Mouse (Mus musculus) hindbrain, embryonic 11.5 days (tissue): Measurements from ENCODE around the gene Uox. TPM values are rescaled to one million over a fixed set of nuclear protein-coding genes. Genes with fewer than 3 reads are reported as not detected.

Source experiments
- ATAC-seq: fragments of 200-750 bp; cut with Nextera tagmentation; 2 replicates; pipeline ENCODE4 v1.8.0; 2017; ENCODE audit warnings: mild to moderate bottlenecking, moderate TSS enrichment, moderate library complexity; ENCODE audit not compliant: low FRiP score
- DNase-seq: peaks from one replicate; pipeline ENCODE4 v3.0.0-alpha.2; 2015; ENCODE audit warnings: low spot score
- H3K27ac ChIP-seq: fragments of 300-500 bp; sonication (generic); 2 replicates; pipeline ENCODE4 v1.5.1; 2014; ENCODE audit warnings: mild to moderate bottlenecking, low read depth, low read length
- H3K27me3 ChIP-seq: fragments of 300-500 bp; sonication (generic); 2 replicates; pipeline ENCODE4 v1.6.1; 2014; ENCODE audit warnings: mild to moderate bottlenecking, low read length, moderate library complexity, mixed read lengths; ENCODE audit not compliant: control insufficient read depth, insufficient read depth
- H3K36me3 ChIP-seq: fragments of 300-500 bp; sonication (generic); 2 replicates; pipeline ENCODE4 v1.6.1; 2014; ENCODE audit warnings: mild to moderate bottlenecking, low read length, moderate library complexity, mixed read lengths; ENCODE audit not compliant: control insufficient read depth, insufficient read depth
- H3K4me1 ChIP-seq: fragments of 300-500 bp; sonication (generic); replicated peaks from 2 replicates; pipeline ENCODE4 v1.6.1; 2014; ENCODE audit warnings: low read length, mixed read lengths; ENCODE audit not compliant: control insufficient read depth, insufficient read depth
- H3K4me2 ChIP-seq: fragments of 300-500 bp; sonication (generic); replicated peaks from 2 replicates; pipeline ENCODE4 v1.6.1; 2014; ENCODE audit warnings: mild to moderate bottlenecking, low read depth, low read length
- H3K4me3 ChIP-seq: fragments of 300-500 bp; sonication (generic); 2 replicates; pipeline ENCODE4 v1.5.1; 2014; ENCODE audit warnings: low read depth, low read length
- H3K9ac ChIP-seq: fragments of 300-500 bp; sonication (generic); 2 replicates; pipeline ENCODE4 v1.6.1; 2014; ENCODE audit warnings: low read depth, low read length
- H3K9me3 ChIP-seq: fragments of 300-500 bp; sonication (generic); 2 replicates; pipeline ENCODE4 v1.6.1; 2016; ENCODE audit warnings: low read length; ENCODE audit not compliant: control insufficient read depth
- WGBS: fragments of 180-500 bp; shearing (Covaris S2); extraction: QIAGEN DNeasy Blood & Tissue Kit; methylation state at CpG from one replicate; pipeline ENCODE4 v1.1.7; 2014; 5-methylcytosine and 5-hydroxymethylcytosine counted together
- polyA plus RNA-seq: library from polyadenylated mRNA; unstranded; fragments of >200 nt; fragmentation: Nextera tagmentation; extraction: Ambion mirVana; gene quantifications from 2 replicates; pipeline ENCODE4 v1.2.1, GENCODE M21; 2014

The Uox gene
- polyA plus RNA-seq, 1 experiment from 2014 or later, result not detected

- Histone ChIP-seq H3K4me1 (no peaks in the 10 kb centered on the region), H3K4me2 (no peak overlapping the region), H3K9me3 (no peaks in the 10 kb centered on the region), H3K4me3 (no peak overlapping the region), H3K27me3 (no peaks in the 10 kb centered on the region), H3K36me3 (no peaks in the 10 kb centered on the region), H3K9ac (no peak overlapping the region), H3K27ac (no peak overlapping the region)
- DNase-seq, result no peak
- no peak for ATAC-seq
- 68% methylated on average over 1 of the region's 1 CpGs for WGBS
Observed at GRCm38 (mm10) chr3:146571341-146571740, 1.1 kb downstream of the Uox start.

- Histone ChIP-seq H3K27me3 (no peaks in the 10 kb centered on the region), H3K9ac (no peak overlapping the region), H3K9me3 (no peaks in the 10 kb centered on the region), H3K4me3 (no peak overlapping the region), H3K4me2 (no peak overlapping the region), H3K27ac (no peak overlapping the region), H3K4me1 (no peaks in the 10 kb centered on the region), H3K36me3 (no peaks in the 10 kb centered on the region)
- no peak for ATAC-seq
- DNase-seq, result no peak
- WGBS, result 76% methylated on average over 2 of the region's 2 CpGs
Observed at GRCm38 (mm10) chr3:146577591-146577990, 7.4 kb downstream of the Uox start.

GRCm38 (mm10) chr3:146580039-146580729 lies 10.0 kb downstream of the Uox start:
- 92% methylated on average over 3 of the region's 3 CpGs for WGBS
- Histone ChIP-seq H3K4me1 (no peaks in the 10 kb centered on the region), H3K27me3 (no peaks in the 10 kb centered on the region), H3K4me3 (no peak overlapping the region), H3K4me2 (no peak overlapping the region), H3K36me3 (no peaks in the 10 kb centered on the region), H3K27ac (no peak overlapping the region), H3K9ac (no peak overlapping the region), H3K9me3 (no peaks in the 10 kb centered on the region)
- no peak for DNase-seq
- ATAC-seq, result no peak

GRCm38 (mm10) chr3:146583478-146583877 lies 13.3 kb downstream of the Uox start:
- H3K9ac ChIP-seq, result no peak overlapping the region
- DNase-seq (no peak), ATAC-seq (no peak)
- H3K4me2 ChIP-seq, result no peak overlapping the region
- H3K36me3 ChIP-seq, result no peaks in the 10 kb centered on the region
- H3K4me1 ChIP-seq, result no peaks in the 10 kb centered on the region
- H3K27ac ChIP-seq, result no peak overlapping the region
- H3K9me3 ChIP-seq, result no peaks in the 10 kb centered on the region
- H3K27me3 ChIP-seq, result no peaks in the 10 kb centered on the region
- H3K4me3 ChIP-seq, result no peak overlapping the region
- WGBS, result 89% methylated on average over 4 of the region's 4 CpGs

- no peak for DNase-seq
- 73% methylated on average over 5 of the region's 5 CpGs for WGBS
Observed at GRCm38 (mm10) chr3:146583908-146584307, 13.7 kb downstream of the Uox start.

GRCm38 (mm10) chr3:146586616-146587015 lies 16.4 kb downstream of the Uox start:
- no peak overlapping the region for H3K4me3 ChIP-seq
- no peaks in the 10 kb centered on the region for H3K27me3 ChIP-seq
- DNase-seq (no peak), ATAC-seq (no peak)
- H3K27ac ChIP-seq, result no peak overlapping the region
- WGBS, result 94% methylated on average over 14 of the region's 14 CpGs
- H3K9me3 ChIP-seq, result no peaks in the 10 kb centered on the region
- no peaks in the 10 kb centered on the region for H3K36me3 ChIP-seq
- no peak overlapping the region for H3K9ac ChIP-seq
- H3K4me1 ChIP-seq, result no peaks in the 10 kb centered on the region
- no peak overlapping the region for H3K4me2 ChIP-seq

More at GRCm38 (mm10) chr3:146583908-146584307, 13.7 kb downstream of the Uox start:
- no peaks in the 10 kb centered on the region for H3K4me1 ChIP-seq
- H3K27ac ChIP-seq, result no peak overlapping the region
- no peak for ATAC-seq
- no peaks in the 10 kb centered on the region for H3K27me3 ChIP-seq
- H3K9me3 ChIP-seq, result no peaks in the 10 kb centered on the region
- H3K36me3 ChIP-seq, result no peaks in the 10 kb centered on the region
- H3K4me2 ChIP-seq, result no peak overlapping the region
- H3K4me3 ChIP-seq, result no peak overlapping the region
- H3K9ac ChIP-seq, result no peak overlapping the region

GRCm38 (mm10) chr3:146589523-146589922 lies 19.3 kb downstream of the Uox start:
- H3K36me3 ChIP-seq, result no peaks in the 10 kb centered on the region
- H3K4me2 ChIP-seq, result no peak overlapping the region
- 92% methylated on average over 6 of the region's 6 CpGs for WGBS
- no peak for ATAC-seq
- no peak overlapping the region for H3K4me3 ChIP-seq
- no peaks in the 10 kb centered on the region for H3K9me3 ChIP-seq
- no peaks in the 10 kb centered on the region for H3K27me3 ChIP-seq
- no peak overlapping the region for H3K9ac ChIP-seq
- no peaks in the 10 kb centered on the region for H3K4me1 ChIP-seq
- DNase-seq, result no peak
- no peak overlapping the region for H3K27ac ChIP-seq

- DNase-seq, result no peak
- Histone ChIP-seq H3K36me3 (no peaks in the 10 kb centered on the region), H3K9ac (no peak overlapping the region), H3K9me3 (no peaks in the 10 kb centered on the region), H3K27me3 (no peaks in the 10 kb centered on the region), H3K27ac (no peak overlapping the region), H3K4me3 (no peak overlapping the region), H3K4me2 (no peak overlapping the region), H3K4me1 (no peaks in the 10 kb centered on the region)
- ATAC-seq, result no peak
- 78% methylated on average over 7 of the region's 7 CpGs for WGBS
Observed at GRCm38 (mm10) chr3:146591159-146591558, 20.9 kb downstream of the Uox start.

GRCm38 (mm10) chr3:146591601-146592000 lies 21.4 kb downstream of the Uox start:
- WGBS, result 67% methylated on average over 2 of the region's 2 CpGs

More at GRCm38 (mm10) chr3:146591601-146592000, 21.4 kb downstream of the Uox start:
- Histone ChIP-seq H3K27me3 (no peaks in the 10 kb centered on the region), H3K4me3 (no peak overlapping the region), H3K9me3 (no peaks in the 10 kb centered on the region), H3K4me1 (no peaks in the 10 kb centered on the region), H3K9ac (no peak overlapping the region), H3K36me3 (no peaks in the 10 kb centered on the region), H3K4me2 (no peak overlapping the region), H3K27ac (no peak overlapping the region)
- no peak for DNase-seq
- ATAC-seq, result no peak
